Mouse (Mus musculus) cerebellum, adult 2 months (tissue): ENCODE data around the gene Src. TPM values are rescaled to one million over a fixed set of nuclear protein-coding genes. Genes with fewer than 3 reads are reported as not detected.

Experiments
- DNase-seq, 2 experiments: peaks; one replicate each; pipeline ENCODE4 v3.0.0; 2021
- H3K27ac ChIP-seq: fragments of 200-500 bp; 2 replicates; pipeline ENCODE4 v1.5.1; 2012; ENCODE audit warnings: low read length, control low read depth, inconsistent platforms; ENCODE audit not compliant: insufficient read depth
- H3K27me3 ChIP-seq: fragments of 200-500 bp; 2 replicates; pipeline ENCODE4 v1.6.1; 2012; ENCODE audit warnings: inconsistent platforms, mild to moderate bottlenecking, low read length, moderate library complexity; ENCODE audit not compliant: control insufficient read depth, insufficient read depth
- H3K4me1 ChIP-seq: fragments of 200-500 bp; 2 replicates; pipeline ENCODE4 v1.6.1; 2011; ENCODE audit warnings: low read length; ENCODE audit not compliant: control insufficient read depth, insufficient read depth
- H3K4me3 ChIP-seq: fragments of 200-500 bp; replicated peaks from 2 replicates; pipeline ENCODE3; 2011; ENCODE audit warnings: mild to moderate bottlenecking, low read depth, low read length, control low read depth; ENCODE audit not compliant: insufficient read depth
- CTCF ChIP-seq: fragments of 200-500 bp; IDR thresholded peaks from 2 replicates; pipeline ENCODE4 v1.5.1; 2011; ENCODE audit warnings: low read depth, mild to moderate bottlenecking, control low read depth, low read length, moderate library complexity, borderline replicate concordance; ENCODE audit not compliant: insufficient read depth
- POLR2A ChIP-seq: fragments of 200-500 bp; IDR thresholded peaks from 2 replicates; pipeline ENCODE4 v1.6.1; 2011; ENCODE audit warnings: low read length, control low read depth, borderline replicate concordance; ENCODE audit not compliant: insufficient read depth
- WGBS: fragments of 180-500 bp; shearing (Covaris S2); methylation state at CpG from one replicate; pipeline ENCODE4 v1.1.7; 2018; 5-methylcytosine and 5-hydroxymethylcytosine counted together
- polyA plus RNA-seq: library from polyadenylated mRNA; depleted of rRNA; stranded (reverse); fragments of >200 nt; gene quantifications from 2 replicates; pipeline ENCODE4 v1.2.3, GENCODE M21; 2012

Gene Src
- polyA plus RNA-seq, 1 experiment = 48.3 TPM

- H3K27me3 ChIP-seq = no peaks in the 10 kb centered on the region
- DNase-seq = peak; percentile 33 to 36
- TF ChIP-seq CTCF (no peak), POLR2A (no peak)
- 47% methylated on average over 9 of the region's 9 CpGs for WGBS
- 0 out of 2 replicates have a peak overlapping the region, but pooled peaks have one; percentile 26 for H3K27ac ChIP-seq
- H3K4me3 ChIP-seq = no peak overlapping the region
- H3K4me1 ChIP-seq = peaks cover 30% of the 10 kb centered on the region
These were observed 14.2 kb downstream of the Src start for GRCm38 (mm10) chr2:157432476-157432875.

- H3K4me1 ChIP-seq = peaks cover 30% of the 10 kb centered on the region
- 48% methylated on average over 9 of the region's 9 CpGs for WGBS
- H3K27me3 ChIP-seq = no peaks in the 10 kb centered on the region
- TF ChIP-seq POLR2A = no peak
- TF ChIP-seq CTCF = no peak
- H3K27ac ChIP-seq = no peak overlapping the region
- H3K4me3 ChIP-seq = no peak overlapping the region
- DNase-seq = no peak
These were observed 15.8 kb downstream of the Src start for GRCm38 (mm10) chr2:157434041-157434440.

- H3K27ac ChIP-seq = no peak overlapping the region
- DNase-seq = peak in 1 of 2 experiments; percentile 37
- H3K4me1 ChIP-seq = peaks cover 30% of the 10 kb centered on the region
- WGBS = 28% methylated on average over 6 of the region's 6 CpGs
- TF ChIP-seq POLR2A (no peak), CTCF (no peak)
- no peaks in the 10 kb centered on the region for H3K27me3 ChIP-seq
- H3K4me3 ChIP-seq = no peak overlapping the region
These were observed 16.3 kb downstream of the Src start for GRCm38 (mm10) chr2:157434497-157434896.

- peaks cover 19% of the 10 kb centered on the region for H3K4me1 ChIP-seq
- H3K27ac ChIP-seq = no peak overlapping the region
- no peak overlapping the region for H3K4me3 ChIP-seq
- no peak for DNase-seq
- no peaks in the 10 kb centered on the region for H3K27me3 ChIP-seq
- TF ChIP-seq CTCF = no peak
- no peak for TF ChIP-seq POLR2A
- 67% methylated on average over 11 of the region's 11 CpGs for WGBS
These were observed 18.3 kb downstream of the Src start for GRCm38 (mm10) chr2:157436496-157436895.

- H3K4me3 ChIP-seq = no peak overlapping the region
- WGBS = 95% methylated on average over 3 of the region's 3 CpGs
- DNase-seq = no peak
- no peak for TF ChIP-seq POLR2A
- TF ChIP-seq CTCF = no peak
- H3K4me1 ChIP-seq = peaks cover 13% of the 10 kb centered on the region
- H3K27me3 ChIP-seq = no peaks in the 10 kb centered on the region
- no peak overlapping the region for H3K27ac ChIP-seq
These were observed 18.9 kb downstream of the Src start for GRCm38 (mm10) chr2:157437123-157437522.

- Histone ChIP-seq H3K27me3 (no peaks in the 10 kb centered on the region), H3K27ac (no peak overlapping the region), H3K4me1 (no peaks in the 10 kb centered on the region), H3K4me3 (no peak overlapping the region)
- 95% methylated on average over 1 of the region's 1 CpGs for WGBS
- TF ChIP-seq POLR2A = no peak
- TF ChIP-seq CTCF = 0 out of 2 replicates have a peak, but pooled peaks have one; percentile 6
- no peak for DNase-seq
These were observed 23.1 kb downstream of the Src start for GRCm38 (mm10) chr2:157441363-157441762.

- 91% methylated on average over 15 of the region's 15 CpGs for WGBS
- Histone ChIP-seq H3K4me3 (no peak overlapping the region), H3K27me3 (no peaks in the 10 kb centered on the region), H3K27ac (no peak overlapping the region), H3K4me1 (no peaks in the 10 kb centered on the region)
- DNase-seq = no peak
- TF ChIP-seq CTCF (no peak), POLR2A (no peak)
These were observed 29.3 kb downstream of the Src start for GRCm38 (mm10) chr2:157447297-157448158.

GRCm38 (mm10) chr2:157448356-157448755 is 30.1 kb downstream of the Src start:
- H3K4me3 ChIP-seq = no peak overlapping the region
- whole genome bisulfite sequencing = 61% methylated on average over 7 of the region's 7 CpGs
- no peaks in the 10 kb centered on the region for H3K4me1 ChIP-seq
- no peak for DNase-seq
- no peak overlapping the region for H3K27ac ChIP-seq
- no peak for TF ChIP-seq CTCF
- TF ChIP-seq POLR2A = no peak
- H3K27me3 ChIP-seq = no peaks in the 10 kb centered on the region
